Mouse (Mus musculus) embryo, embryonic 9.5 days (tissue): ENCODE measurements around the gene Plet1.

Experiments used
- DNase-seq: peaks from one replicate; pipeline ENCODE4 v3.0.0-alpha.2; 2017; ENCODE audit errors: extremely low spot score

Plet1 gene

GRCm38 (mm10) chr9:50494311-50494710 lies at the start of gene Plet1:
Plet1 (plus strand) TSS chr9:50494525.
- DNase-seq: no peak

DNA sequence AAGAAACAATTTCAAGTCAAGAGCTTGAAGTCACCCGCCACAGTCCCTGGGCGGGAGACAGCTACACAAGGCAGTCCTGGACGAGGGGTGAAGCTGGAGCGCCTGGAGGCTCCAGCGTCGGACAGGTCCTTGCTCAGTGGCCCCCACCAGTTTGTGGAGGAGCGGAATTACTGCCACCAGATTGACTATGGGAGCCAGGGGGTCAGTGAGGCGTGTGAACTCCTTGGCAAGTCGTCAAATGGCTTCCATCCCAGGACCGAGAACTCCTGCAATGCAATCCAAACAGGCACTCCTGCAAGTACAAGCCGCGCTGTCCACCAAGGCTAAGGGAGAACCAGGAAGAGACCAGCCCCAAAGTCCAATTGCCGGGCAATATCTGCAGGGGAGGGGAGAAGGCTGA lies 45.3 kb upstream of the Plet1 start:
- DNase-seq: no peak

- no peak for DNase-seq
These were observed 42.7 kb upstream of the Plet1 start for GRCm38 (mm10) chr9:50451456-50452218.

- peak; percentile 80 for DNase-seq
These were observed 42.0 kb upstream of the Plet1 start for GRCm38 (mm10) chr9:50452303-50452775.

DNA sequence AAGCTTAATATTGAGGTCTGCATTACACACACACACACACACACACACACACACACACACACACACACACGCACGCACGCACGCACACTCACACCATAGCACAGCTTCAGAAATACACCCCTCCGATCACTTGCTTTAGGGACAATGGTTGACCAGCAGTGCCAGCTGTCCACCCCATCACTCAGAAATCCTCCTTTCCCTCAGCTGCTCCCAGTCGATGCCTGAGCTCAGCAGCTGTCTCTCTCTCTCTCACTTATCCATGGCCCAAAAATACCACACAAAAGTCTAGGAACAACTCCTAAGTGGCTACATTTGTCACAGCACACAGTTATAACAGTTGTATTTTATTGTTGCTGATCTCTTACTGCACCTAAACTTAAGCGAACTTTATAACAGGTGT lies 36.7 kb upstream of the Plet1 start:
- DNase-seq: no peak

- no peak for DNase-seq
These were observed 34.8 kb upstream of the Plet1 start for GRCm38 (mm10) chr9:50459537-50459936.

DNA sequence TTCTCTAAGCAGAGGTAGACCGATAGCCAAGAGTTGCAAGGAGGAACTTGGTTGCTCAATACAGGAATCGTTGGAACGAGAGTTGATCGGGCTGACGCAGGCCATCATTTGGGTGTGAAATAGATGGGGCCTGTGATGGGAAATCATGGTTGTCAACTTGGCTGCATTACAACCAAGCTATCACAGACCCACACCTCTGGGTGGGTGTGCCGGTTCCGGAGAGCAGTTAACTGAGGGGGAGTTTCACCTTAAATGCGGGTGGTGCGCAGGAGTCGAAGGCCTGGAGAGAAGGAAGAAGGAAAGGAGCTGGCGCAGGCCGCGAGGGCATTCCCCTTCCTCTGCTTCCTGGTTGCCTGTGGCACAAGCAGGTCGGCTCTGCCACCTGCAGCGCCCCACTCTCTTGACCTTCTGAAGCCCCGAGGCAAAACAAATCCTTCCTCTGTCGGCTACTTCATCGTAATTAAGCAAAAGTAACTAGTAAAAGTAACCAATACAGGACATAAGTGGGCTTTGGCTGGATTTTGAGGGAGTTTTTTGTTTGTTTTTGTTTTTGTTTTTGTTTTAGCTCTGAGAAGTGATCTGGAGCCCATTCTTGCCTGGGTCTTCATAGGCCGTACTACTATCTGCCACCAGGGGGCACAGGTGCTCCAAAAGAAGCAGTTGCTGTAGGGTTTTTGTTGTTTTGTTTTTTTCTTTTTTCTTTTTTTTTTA lies 31.7 kb upstream of the Plet1 start:
- DNase-seq: peak; percentile 75

- DNase-seq: no peak
These were observed 31.2 kb upstream of the Plet1 start for GRCm38 (mm10) chr9:50463205-50463508.

- DNase-seq: no peak
These were observed 23.8 kb upstream of the Plet1 start for GRCm38 (mm10) chr9:50470377-50471100.

DNA sequence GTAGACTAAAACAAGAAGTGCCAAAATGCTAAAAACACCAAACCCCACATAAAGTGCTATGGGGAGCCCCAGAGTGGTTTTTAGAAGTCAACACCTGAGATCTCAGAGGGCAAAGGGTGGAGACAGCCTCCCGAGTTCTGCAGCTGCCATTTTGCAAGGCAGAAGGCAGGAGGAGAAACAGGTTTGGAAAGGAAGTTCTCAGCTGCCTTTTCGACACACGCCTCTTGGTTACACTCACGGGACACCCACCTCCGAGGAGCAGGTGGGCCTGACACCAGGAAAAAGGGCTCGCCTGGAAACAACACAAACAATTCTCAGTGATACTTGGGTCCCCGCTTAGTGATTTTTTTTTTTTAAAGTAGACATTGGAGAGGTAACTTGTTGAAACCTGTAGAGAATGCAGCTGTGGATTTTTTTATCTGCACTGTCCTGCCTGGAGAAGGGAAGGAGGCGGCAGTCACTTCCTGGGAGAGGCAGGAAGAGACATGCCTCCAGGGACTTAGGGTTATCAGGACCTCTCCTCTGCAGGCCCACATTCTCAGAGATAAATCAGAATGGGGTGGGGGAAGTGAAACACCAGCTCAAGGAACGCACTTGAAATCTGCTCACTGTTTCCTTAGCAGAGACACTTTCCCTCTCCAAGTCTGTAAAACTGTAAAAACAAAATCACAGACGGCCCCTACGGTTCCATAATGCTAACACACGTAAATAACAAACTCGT lies 23.0 kb upstream of the Plet1 start:
- no peak for DNase-seq

DNA sequence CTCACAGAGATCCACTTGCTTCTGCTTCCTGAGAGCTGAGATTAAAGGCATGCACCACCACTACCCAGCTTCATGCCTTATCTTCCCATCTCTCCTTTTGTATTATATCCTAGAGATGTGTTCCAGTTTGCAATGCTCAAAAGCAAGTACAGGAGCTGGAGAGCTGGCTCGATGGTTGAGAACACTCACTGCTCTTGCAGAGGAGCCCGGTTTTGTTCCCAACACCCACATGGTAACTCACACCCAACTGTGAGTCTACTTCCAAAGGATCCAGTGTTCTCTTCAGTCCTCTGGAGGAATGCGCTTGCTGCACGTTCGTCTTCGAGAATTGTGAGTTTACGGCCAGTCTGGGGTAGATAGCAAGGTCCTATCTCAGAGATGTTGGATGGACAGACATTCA lies 19.0 kb upstream of the Plet1 start:
- no peak for DNase-seq

DNA sequence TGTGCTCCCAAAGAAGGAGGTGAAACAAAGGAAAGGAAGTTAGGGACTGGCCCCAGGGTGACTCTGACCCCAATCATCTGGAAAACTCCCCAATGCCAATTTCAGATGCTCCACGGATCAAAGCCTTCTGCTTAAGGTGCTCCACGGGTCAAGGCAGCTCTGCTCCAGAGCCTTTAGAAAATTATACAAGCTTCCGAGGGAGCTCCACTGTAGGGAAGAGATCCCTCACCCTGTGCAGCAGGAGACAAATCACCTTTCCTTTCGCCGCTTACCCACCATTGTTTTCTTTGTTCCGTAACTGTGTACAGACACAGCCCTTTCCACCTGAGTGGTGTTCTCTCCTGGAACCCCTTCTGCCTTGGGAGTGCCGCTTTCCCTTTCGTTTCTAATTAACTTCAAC lies 18.6 kb upstream of the Plet1 start:
- DNase-seq: no peak

GRCm38 (mm10) chr9:50476651-50477050 lies 17.7 kb upstream of the Plet1 start:
- no peak for DNase-seq

DNA sequence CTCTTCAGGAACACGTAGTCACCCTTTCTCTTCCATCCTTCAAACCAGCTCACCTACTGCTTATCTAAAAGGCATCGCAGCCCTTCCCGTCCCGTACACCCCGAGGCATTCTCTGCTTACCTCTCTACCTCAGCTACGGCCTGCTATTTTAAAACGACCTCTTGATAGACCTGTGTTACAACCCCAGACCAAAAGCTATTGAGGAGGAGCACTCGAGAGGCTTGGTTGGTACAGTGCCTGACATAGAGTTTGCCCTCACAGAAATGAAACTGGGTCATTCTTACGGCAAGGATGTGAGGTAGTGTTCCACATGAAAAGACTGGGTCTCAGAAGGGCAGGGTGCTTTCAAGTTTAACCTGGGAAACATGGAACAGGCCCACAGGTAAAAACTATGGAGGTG lies 17.1 kb upstream of the Plet1 start:
- DNase-seq: no peak

GRCm38 (mm10) chr9:50478826-50479225 lies 15.5 kb upstream of the Plet1 start:
- no peak for DNase-seq

GRCm38 (mm10) chr9:50479476-50479875 lies 14.8 kb upstream of the Plet1 start:
- DNase-seq: no peak

GRCm38 (mm10) chr9:50482743-50483142 lies 11.6 kb upstream of the Plet1 start:
- no peak for DNase-seq

DNA sequence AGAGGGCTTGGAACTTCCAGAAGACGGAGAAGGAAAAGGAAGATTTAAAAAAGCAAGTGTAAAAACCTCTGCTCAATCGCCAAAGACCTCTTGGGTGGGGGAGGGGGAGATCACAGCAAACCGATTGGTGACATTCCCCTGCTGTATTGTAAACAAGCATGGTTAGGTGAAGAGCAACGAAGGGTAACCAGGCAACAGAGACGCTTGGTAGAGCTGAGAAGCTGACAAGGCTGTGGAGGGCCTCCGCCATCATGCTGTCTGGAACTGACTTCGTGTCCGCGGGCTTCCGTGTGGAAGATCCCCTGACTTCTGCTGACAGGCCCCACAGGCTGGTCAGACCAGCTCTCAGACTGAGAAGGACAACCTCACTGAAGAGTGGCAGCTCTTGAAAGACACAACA lies 8.8 kb upstream of the Plet1 start:
- DNase-seq: peak; percentile 45

DNA sequence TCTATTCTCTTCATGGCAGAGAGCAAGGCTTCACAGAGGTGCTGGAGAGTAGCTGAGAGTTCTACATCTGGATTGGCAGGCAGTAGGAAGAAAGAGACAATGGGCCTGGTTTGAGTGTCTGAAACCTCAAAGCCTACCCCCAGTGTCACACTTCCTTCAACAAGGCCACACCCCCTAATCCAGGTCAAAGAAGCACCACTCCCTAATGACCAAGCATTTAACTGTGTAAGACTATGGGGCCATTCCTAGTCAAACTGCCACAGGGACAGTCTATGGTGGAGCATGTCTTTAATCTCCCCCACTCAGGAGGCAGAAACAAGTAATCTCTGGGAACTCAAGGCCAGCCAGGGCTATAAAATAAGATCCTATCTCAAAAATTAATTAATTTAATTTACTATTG lies 3.5 kb upstream of the Plet1 start:
- DNase-seq: no peak

- no peak for DNase-seq
These were observed 2.7 kb upstream of the Plet1 start for GRCm38 (mm10) chr9:50491531-50492045.

DNA sequence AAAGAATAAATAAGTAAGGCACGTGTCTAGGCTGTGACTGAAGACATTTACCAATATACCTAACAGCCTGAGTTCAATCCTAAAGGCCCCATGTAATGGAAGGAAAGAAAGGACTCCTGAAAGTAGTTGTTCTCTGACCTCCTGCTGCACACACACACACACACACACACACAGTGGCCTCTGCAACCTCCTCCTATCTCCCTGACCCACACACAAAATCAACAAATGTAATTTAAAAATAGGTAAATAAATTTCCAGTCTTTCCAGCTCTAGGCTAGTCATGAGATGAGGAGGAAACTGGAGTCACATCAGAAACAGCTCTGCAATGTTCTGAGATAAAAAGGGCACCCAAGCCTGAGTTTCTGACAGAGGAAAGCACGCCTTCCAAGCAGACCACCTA lies 548 bp upstream of the Plet1 start:
- DNase-seq: no peak
